Mouse (Mus musculus) heart, embryonic 12.5 days (tissue): ENCODE data around the gene Morn1. TPM values are rescaled to one million over a fixed set of nuclear protein-coding genes. Genes with fewer than 3 reads are reported as not detected.
"Not testable (repeated sequence)": the region's sequence is repeated elsewhere in the genome, so short reads cannot be mapped to it uniquely, and the experiment has no call there.

ENCODE experiments used
- ATAC-seq: fragments of 200-750 bp; cut with Nextera tagmentation; 2 replicates; pipeline ENCODE4 v1.8.0; 2017; ENCODE audit warnings: moderate TSS enrichment, moderate library complexity; ENCODE audit not compliant: insufficient number of reproducible peaks, low FRiP score
- H3K27ac ChIP-seq: fragments of 300-500 bp; sonication (generic); 2 replicates; pipeline ENCODE4 v1.5.1; 2016; ENCODE audit warnings: mild to moderate bottlenecking, moderate library complexity; ENCODE audit not compliant: poor library complexity, severe bottlenecking
- H3K27me3 ChIP-seq: fragments of 300-500 bp; sonication (generic); replicated peaks from 2 replicates; pipeline ENCODE4 v1.6.1; 2016; ENCODE audit warnings: mild to moderate bottlenecking, moderate library complexity
- H3K36me3 ChIP-seq: fragments of 300-500 bp; sonication (generic); 2 replicates; pipeline ENCODE4 v1.6.1; 2016; ENCODE audit warnings: mild to moderate bottlenecking, moderate library complexity
- H3K4me1 ChIP-seq: fragments of 300-500 bp; sonication (generic); replicated peaks from 2 replicates; pipeline ENCODE4 v1.6.1; 2016; ENCODE audit warnings: mild to moderate bottlenecking
- H3K4me2 ChIP-seq: fragments of 300-500 bp; sonication (generic); 2 replicates; pipeline ENCODE4 v1.6.1; 2016; ENCODE audit warnings: mild to moderate bottlenecking, moderate library complexity
- H3K4me3 ChIP-seq: fragments of 300-500 bp; sonication (generic); 2 replicates; pipeline ENCODE4 v1.5.1; 2016; ENCODE audit warnings: mild to moderate bottlenecking
- H3K9ac ChIP-seq: fragments of 300-500 bp; sonication (generic); 2 replicates; pipeline ENCODE4 v1.6.1; 2016; ENCODE audit warnings: mild to moderate bottlenecking, moderate library complexity
- H3K9me3 ChIP-seq: fragments of 300-500 bp; sonication (generic); replicated peaks from 2 replicates; pipeline ENCODE4 v1.6.1; 2016; ENCODE audit warnings: mild to moderate bottlenecking, moderate library complexity
- WGBS: fragments of 180-500 bp; shearing (Covaris S2); methylation state at CpG from one replicate; pipeline ENCODE4 v1.1.7; 2016; 5-methylcytosine and 5-hydroxymethylcytosine counted together
- polyA plus RNA-seq: library from polyadenylated mRNA; unstranded; fragments of >200 nt; fragmentation: Nextera tagmentation; extraction: Ambion mirVana; gene quantifications from 2 replicates; pipeline ENCODE4 v1.2.1, GENCODE M21; 2016

The Morn1 gene
- polyA plus RNA-seq, 1 experiment from 2014 or later: 3.1 TPM

GRCm38 (mm10) chr4:155065970-155066833 lies 20.2 kb upstream of the Morn1 start:
- Histone ChIP-seq H3K36me3 (peaks cover 30% of the 10 kb centered on the region), H3K9me3 (no peaks in the 10 kb centered on the region)

GRCm38 (mm10) chr4:155066834-155067522 lies 19.4 kb upstream of the Morn1 start, which contains the start of gene Pex10:
Pex10 (plus strand) TSS chr4:155067016.
- Histone ChIP-seq H3K4me1 (peaks cover 16% of the 10 kb centered on the region), H3K4me2 (peak within 1 kb of the TSS; percentile 78), H3K9ac (peak within 1 kb of the TSS; percentile 84), H3K27me3 (no peaks in the 10 kb centered on the region), H3K27ac (peak within 1 kb of the TSS; percentile 77), H3K4me3 (peak within 1 kb of the TSS; percentile 68), H3K36me3 (peaks cover 38% of the 10 kb centered on the region), H3K9me3 (no peaks in the 10 kb centered on the region)
- peak; percentile 93 for ATAC-seq
- 1% methylated on average over 48 of the region's 48 CpGs for WGBS

More at GRCm38 (mm10) chr4:155065970-155066833, 20.2 kb upstream of the Morn1 start:
- peak overlapping the region; percentile 43; the same call in 1 of the 2 replicates for H3K27ac ChIP-seq
- H3K27me3 ChIP-seq: no peaks in the 10 kb centered on the region
- peak; percentile 25; the same call in 1 of the 2 replicates for ATAC-seq
- H3K4me2 ChIP-seq: peak overlapping the region; percentile 78
- peaks cover 19% of the 10 kb centered on the region for H3K4me1 ChIP-seq
- H3K4me3 ChIP-seq: peak overlapping the region; percentile 68
- WGBS: 5% methylated on average over 15 of the region's 15 CpGs
- H3K9ac ChIP-seq: peak overlapping the region; percentile 45

GRCm38 (mm10) chr4:155068357-155068972 lies 17.9 kb upstream of the Morn1 start:
- no peak for ATAC-seq
- H3K27me3 ChIP-seq: no peaks in the 10 kb centered on the region
- 91% methylated on average over 20 of the region's 20 CpGs for WGBS
- no peak overlapping the region for H3K27ac ChIP-seq
- H3K9me3 ChIP-seq: no peaks in the 10 kb centered on the region
- H3K36me3 ChIP-seq: peaks cover 52% of the 10 kb centered on the region
- no peak overlapping the region for H3K4me3 ChIP-seq
- H3K4me2 ChIP-seq: peak overlapping the region; percentile 78
- H3K4me1 ChIP-seq: peaks cover 16% of the 10 kb centered on the region
- H3K9ac ChIP-seq: peak overlapping the region; percentile 84; the same call in 1 of the 2 replicates

GRCm38 (mm10) chr4:155069191-155069590 lies 17.2 kb upstream of the Morn1 start:
- no peak for ATAC-seq
- Histone ChIP-seq H3K4me1 (peaks cover 16% of the 10 kb centered on the region), H3K4me3 (no peak overlapping the region), H3K27ac (no peak overlapping the region), H3K9ac (peak overlapping the region; percentile 14; the same call in 1 of the 2 replicates), H3K4me2 (no peak overlapping the region), H3K36me3 (peaks cover 58% of the 10 kb centered on the region), H3K27me3 (no peaks in the 10 kb centered on the region), H3K9me3 (no peaks in the 10 kb centered on the region)
- 86% methylated on average over 6 of the region's 6 CpGs for WGBS

GRCm38 (mm10) chr4:155070199-155070598 lies 16.2 kb upstream of the Morn1 start:
- Histone ChIP-seq H3K27ac (no peak overlapping the region), H3K36me3 (peaks cover 68% of the 10 kb centered on the region), H3K4me2 (no peak overlapping the region), H3K9me3 (no peaks in the 10 kb centered on the region), H3K4me3 (no peak overlapping the region), H3K9ac (0 out of 2 replicates have a peak overlapping the region, but pooled peaks have one; percentile 0), H3K27me3 (no peaks in the 10 kb centered on the region), H3K4me1 (peaks cover 16% of the 10 kb centered on the region)
- ATAC-seq: no peak
- WGBS: 90% methylated on average over 13 of the region's 13 CpGs

GRCm38 (mm10) chr4:155070921-155071320 lies 15.5 kb upstream of the Morn1 start:
- no peak for ATAC-seq
- H3K4me2 ChIP-seq: no peak overlapping the region
- H3K27me3 ChIP-seq: no peaks in the 10 kb centered on the region
- H3K9ac ChIP-seq: no peak overlapping the region
- WGBS: 93% methylated on average over 5 of the region's 5 CpGs
- H3K9me3 ChIP-seq: no peaks in the 10 kb centered on the region
- H3K27ac ChIP-seq: no peak overlapping the region
- no peak overlapping the region for H3K4me3 ChIP-seq
- peaks cover 16% of the 10 kb centered on the region for H3K4me1 ChIP-seq
- H3K36me3 ChIP-seq: peaks cover 75% of the 10 kb centered on the region

- Histone ChIP-seq H3K27me3 (no peaks in the 10 kb centered on the region), H3K9me3 (no peaks in the 10 kb centered on the region), H3K4me2 (no peak overlapping the region), H3K27ac (no peak overlapping the region), H3K4me3 (no peak overlapping the region), H3K9ac (no peak overlapping the region), H3K36me3 (peaks cover 94% of the 10 kb centered on the region), H3K4me1 (no peaks in the 10 kb centered on the region)
- no peak for ATAC-seq
- 82% methylated on average over 9 of the region's 9 CpGs for WGBS
These were observed 12.0 kb upstream of the Morn1 start for GRCm38 (mm10) chr4:155074418-155074817.

GRCm38 (mm10) chr4:155075137-155075536 lies 11.2 kb upstream of the Morn1 start:
- H3K4me2 ChIP-seq: no peak overlapping the region
- no peak overlapping the region for H3K4me3 ChIP-seq
- ATAC-seq: no peak
- H3K9me3 ChIP-seq: no peaks in the 10 kb centered on the region
- H3K27me3 ChIP-seq: no peaks in the 10 kb centered on the region
- no peak overlapping the region for H3K27ac ChIP-seq
- H3K36me3 ChIP-seq: peaks cover 94% of the 10 kb centered on the region
- H3K4me1 ChIP-seq: no peaks in the 10 kb centered on the region
- no peak overlapping the region for H3K9ac ChIP-seq
- WGBS: 90% methylated on average over 9 of the region's 9 CpGs

GRCm38 (mm10) chr4:155075813-155076212 lies 10.6 kb upstream of the Morn1 start:
- no peak for ATAC-seq
- H3K4me1 ChIP-seq: no peaks in the 10 kb centered on the region
- WGBS: 86% methylated on average over 2 of the region's 2 CpGs
- H3K36me3 ChIP-seq: peaks cover 94% of the 10 kb centered on the region
- H3K4me2 ChIP-seq: no peak overlapping the region
- no peak overlapping the region for H3K27ac ChIP-seq
- H3K9me3 ChIP-seq: no peaks in the 10 kb centered on the region
- no peak overlapping the region for H3K9ac ChIP-seq
- no peaks in the 10 kb centered on the region for H3K27me3 ChIP-seq
- H3K4me3 ChIP-seq: no peak overlapping the region

- ATAC-seq: no peak
- Histone ChIP-seq H3K9ac (no peak overlapping the region), H3K4me2 (no peak overlapping the region), H3K4me1 (no peaks in the 10 kb centered on the region), H3K27me3 (no peaks in the 10 kb centered on the region), H3K4me3 (no peak overlapping the region), H3K36me3 (peaks cover 91% of the 10 kb centered on the region), H3K27ac (no peak overlapping the region), H3K9me3 (no peaks in the 10 kb centered on the region)
- 88% methylated on average over 9 of the region's 9 CpGs for WGBS
These were observed 9.7 kb upstream of the Morn1 start for GRCm38 (mm10) chr4:155076677-155077076.

GRCm38 (mm10) chr4:155078808-155079207 lies 7.6 kb upstream of the Morn1 start:
- 86% methylated on average over 10 of the region's 10 CpGs for WGBS
- not testable (repeated sequence) for H3K4me2 ChIP-seq, H3K27ac ChIP-seq, H3K9me3 ChIP-seq, H3K27me3 ChIP-seq, H3K9ac ChIP-seq, H3K4me3 ChIP-seq, ATAC-seq
- peaks cover 78% of the 10 kb centered on the region for H3K36me3 ChIP-seq
- H3K4me1 ChIP-seq: peaks cover 18% of the 10 kb centered on the region
